Mouse (Mus musculus) embryonic facial prominence, embryonic 13.5 days (tissue): ENCODE measurements around the gene 5730522E02Rik. TPM values are rescaled to one million over a fixed set of nuclear protein-coding genes. Genes with fewer than 3 reads are reported as not detected.

ENCODE experiments used
- ATAC-seq: fragments of 200-750 bp; cut with Nextera tagmentation; 2 replicates; pipeline ENCODE4 v1.8.0; 2017; ENCODE audit warnings: low read depth; ENCODE audit not compliant: insufficient number of reproducible peaks, insufficient read depth, low FRiP score, low TSS enrichment
- H3K27ac ChIP-seq: fragments of 300-500 bp; sonication (generic); 2 replicates; pipeline ENCODE4 v1.5.1; 2015; ENCODE audit warnings: moderate library complexity, mild to moderate bottlenecking, inconsistent platforms
- H3K27me3 ChIP-seq: fragments of 300-500 bp; sonication (generic); 2 replicates; pipeline ENCODE4 v1.6.1; 2015; ENCODE audit warnings: mild to moderate bottlenecking, inconsistent platforms
- H3K36me3 ChIP-seq: fragments of 300-500 bp; sonication (generic); 2 replicates; pipeline ENCODE4 v1.6.1; 2015; ENCODE audit warnings: mild to moderate bottlenecking, inconsistent platforms
- H3K4me1 ChIP-seq: fragments of 300-500 bp; sonication (generic); 2 replicates; pipeline ENCODE4 v1.6.1; 2015; ENCODE audit warnings: inconsistent platforms
- H3K4me2 ChIP-seq: fragments of 300-500 bp; sonication (generic); 2 replicates; pipeline ENCODE4 v1.6.1; 2015; ENCODE audit warnings: moderate library complexity, mild to moderate bottlenecking, inconsistent platforms
- H3K4me3 ChIP-seq: fragments of 300-500 bp; sonication (generic); 2 replicates; pipeline ENCODE4 v1.5.1; 2015; ENCODE audit warnings: mild to moderate bottlenecking, inconsistent platforms
- H3K9ac ChIP-seq: fragments of 300-500 bp; sonication (generic); 2 replicates; pipeline ENCODE4 v1.6.1; 2015; ENCODE audit warnings: mild to moderate bottlenecking, inconsistent platforms
- H3K9me3 ChIP-seq: fragments of 300-500 bp; sonication (generic); 2 replicates; pipeline ENCODE4 v1.6.1; 2016; ENCODE audit warnings: inconsistent platforms
- WGBS: fragments of 180-500 bp; shearing (Covaris S2); methylation state at CpG from one replicate; pipeline ENCODE4 v1.1.7; 2015; ENCODE audit warnings: mixed read lengths; 5-methylcytosine and 5-hydroxymethylcytosine counted together
- polyA plus RNA-seq: library from polyadenylated mRNA; unstranded; fragments of >200 nt; fragmentation: Nextera tagmentation; extraction: Ambion mirVana; gene quantifications from 2 replicates; pipeline ENCODE4 v1.2.1, GENCODE M21; 2015

The 5730522E02Rik gene
- polyA plus RNA-seq, 1 experiment from 2014 or later = 7.8 TPM

GRCm38 (mm10) chr11:25992216-25992615 lies 218.3 kb downstream of the 5730522E02Rik start:
- no peak overlapping the region for H3K4me3 ChIP-seq
- ATAC-seq = no peak
- no peaks in the 10 kb centered on the region for H3K27me3 ChIP-seq
- no peaks in the 10 kb centered on the region for H3K4me1 ChIP-seq
- H3K4me2 ChIP-seq = no peak overlapping the region
- no peak overlapping the region for H3K27ac ChIP-seq
- no peaks in the 10 kb centered on the region for H3K36me3 ChIP-seq
- WGBS = 95% methylated on average over 1 of the region's 1 CpGs
- no peaks in the 10 kb centered on the region for H3K9me3 ChIP-seq
- H3K9ac ChIP-seq = no peak overlapping the region

- H3K9ac ChIP-seq = no peak overlapping the region
- ATAC-seq = no peak
These were observed 231.8 kb downstream of the 5730522E02Rik start for GRCm38 (mm10) chr11:25978736-25979276.

GRCm38 (mm10) chr11:25941504-25941903 lies 269.1 kb downstream of the 5730522E02Rik start:
- Histone ChIP-seq H3K4me2 (no peak overlapping the region), H3K9me3 (no peaks in the 10 kb centered on the region), H3K36me3 (no peaks in the 10 kb centered on the region), H3K4me1 (no peaks in the 10 kb centered on the region), H3K27ac (no peak overlapping the region), H3K4me3 (no peak overlapping the region), H3K9ac (no peak overlapping the region), H3K27me3 (no peaks in the 10 kb centered on the region)
- WGBS = 84% methylated on average over 5 of the region's 5 CpGs
- ATAC-seq = no peak

More at GRCm38 (mm10) chr11:25978736-25979276, 231.8 kb downstream of the 5730522E02Rik start:
- no peak overlapping the region for H3K4me3 ChIP-seq
- H3K4me1 ChIP-seq = no peaks in the 10 kb centered on the region
- no peaks in the 10 kb centered on the region for H3K36me3 ChIP-seq
- H3K27ac ChIP-seq = no peak overlapping the region
- H3K9me3 ChIP-seq = no peaks in the 10 kb centered on the region
- WGBS = 78% methylated on average over 5 of the region's 5 CpGs
- H3K27me3 ChIP-seq = no peaks in the 10 kb centered on the region
- no peak overlapping the region for H3K4me2 ChIP-seq

- Histone ChIP-seq H3K27ac (no peak overlapping the region), H3K4me1 (no peaks in the 10 kb centered on the region), H3K9ac (no peak overlapping the region), H3K9me3 (no peaks in the 10 kb centered on the region), H3K4me3 (no peak overlapping the region), H3K4me2 (no peak overlapping the region), H3K36me3 (no peaks in the 10 kb centered on the region), H3K27me3 (no peaks in the 10 kb centered on the region)
- ATAC-seq = no peak
- WGBS = 69% methylated on average over 4 of the region's 4 CpGs
These were observed 269.8 kb downstream of the 5730522E02Rik start for GRCm38 (mm10) chr11:25940716-25941294.

GRCm38 (mm10) chr11:25926267-25926666 lies 284.3 kb downstream of the 5730522E02Rik start:
- Histone ChIP-seq H3K27me3 (no peaks in the 10 kb centered on the region), H3K9me3 (no peaks in the 10 kb centered on the region), H3K27ac (no peak overlapping the region), H3K36me3 (no peaks in the 10 kb centered on the region), H3K4me2 (no peak overlapping the region), H3K9ac (no peak overlapping the region), H3K4me1 (no peaks in the 10 kb centered on the region), H3K4me3 (no peak overlapping the region)
- WGBS = 80% methylated on average over 2 of the region's 2 CpGs
- ATAC-seq = no peak

GRCm38 (mm10) chr11:25902321-25902720 lies 308.2 kb downstream of the 5730522E02Rik start:
- WGBS = 62% methylated on average over 2 of the region's 2 CpGs
- H3K27me3 ChIP-seq = no peaks in the 10 kb centered on the region

GRCm38 (mm10) chr11:25901666-25902065 lies 308.9 kb downstream of the 5730522E02Rik start:
- WGBS = 79% methylated on average over 2 of the region's 2 CpGs
- Histone ChIP-seq H3K27me3 (no peaks in the 10 kb centered on the region), H3K9ac (no peak overlapping the region), H3K36me3 (no peaks in the 10 kb centered on the region), H3K27ac (no peak overlapping the region), H3K4me2 (no peak overlapping the region), H3K4me1 (no peaks in the 10 kb centered on the region), H3K4me3 (no peak overlapping the region), H3K9me3 (no peaks in the 10 kb centered on the region)
- ATAC-seq = no peak

More at GRCm38 (mm10) chr11:25902321-25902720, 308.2 kb downstream of the 5730522E02Rik start:
- Histone ChIP-seq H3K4me1 (no peaks in the 10 kb centered on the region), H3K9me3 (no peaks in the 10 kb centered on the region), H3K36me3 (no peaks in the 10 kb centered on the region), H3K9ac (no peak overlapping the region), H3K4me2 (no peak overlapping the region), H3K27ac (no peak overlapping the region), H3K4me3 (no peak overlapping the region)
- no peak for ATAC-seq

GRCm38 (mm10) chr11:25893906-25894305 lies 316.7 kb downstream of the 5730522E02Rik start:
- no peak for ATAC-seq
- no peaks in the 10 kb centered on the region for H3K36me3 ChIP-seq
- WGBS = 83% methylated on average over 3 of the region's 3 CpGs

GRCm38 (mm10) chr11:25872983-25873382 lies 337.6 kb downstream of the 5730522E02Rik start:
- H3K4me2 ChIP-seq = no peak overlapping the region
- ATAC-seq = no peak
- no peaks in the 10 kb centered on the region for H3K9me3 ChIP-seq
- no peaks in the 10 kb centered on the region for H3K36me3 ChIP-seq
- H3K27me3 ChIP-seq = no peaks in the 10 kb centered on the region
- no peak overlapping the region for H3K27ac ChIP-seq
- no peak overlapping the region for H3K9ac ChIP-seq
- H3K4me3 ChIP-seq = no peak overlapping the region
- no peaks in the 10 kb centered on the region for H3K4me1 ChIP-seq

More at GRCm38 (mm10) chr11:25893906-25894305, 316.7 kb downstream of the 5730522E02Rik start:
- Histone ChIP-seq H3K4me3 (no peak overlapping the region), H3K4me2 (no peak overlapping the region), H3K9me3 (no peaks in the 10 kb centered on the region), H3K9ac (no peak overlapping the region), H3K4me1 (no peaks in the 10 kb centered on the region), H3K27me3 (no peaks in the 10 kb centered on the region), H3K27ac (no peak overlapping the region)

GRCm38 (mm10) chr11:25872317-25872716 lies 338.2 kb downstream of the 5730522E02Rik start:
- no peak for ATAC-seq
- WGBS = 22% methylated on average over 4 of the region's 4 CpGs
- Histone ChIP-seq H3K9me3 (no peaks in the 10 kb centered on the region), H3K4me2 (no peak overlapping the region), H3K4me3 (no peak overlapping the region), H3K27me3 (no peaks in the 10 kb centered on the region), H3K9ac (no peak overlapping the region), H3K4me1 (no peaks in the 10 kb centered on the region), H3K36me3 (no peaks in the 10 kb centered on the region), H3K27ac (no peak overlapping the region)

- H3K27ac ChIP-seq = no peak overlapping the region
- ATAC-seq = no peak
- no peaks in the 10 kb centered on the region for H3K9me3 ChIP-seq
- no peaks in the 10 kb centered on the region for H3K27me3 ChIP-seq
- WGBS = 78% methylated on average over 2 of the region's 2 CpGs
- H3K4me1 ChIP-seq = no peaks in the 10 kb centered on the region
- no peaks in the 10 kb centered on the region for H3K36me3 ChIP-seq
- no peak overlapping the region for H3K4me3 ChIP-seq
- H3K4me2 ChIP-seq = no peak overlapping the region
- H3K9ac ChIP-seq = no peak overlapping the region
These were observed 344.3 kb downstream of the 5730522E02Rik start for GRCm38 (mm10) chr11:25866292-25866691.

GRCm38 (mm10) chr11:25862686-25863085 lies 347.9 kb downstream of the 5730522E02Rik start:
- Histone ChIP-seq H3K27ac (no peak overlapping the region), H3K27me3 (no peaks in the 10 kb centered on the region), H3K4me1 (no peaks in the 10 kb centered on the region), H3K9ac (no peak overlapping the region), H3K36me3 (no peaks in the 10 kb centered on the region), H3K9me3 (no peaks in the 10 kb centered on the region), H3K4me2 (peak overlapping the region; percentile 47), H3K4me3 (no peak overlapping the region)
- no peak for ATAC-seq
- WGBS = 5% methylated on average over 9 of the region's 9 CpGs
